Mouse (Mus musculus): ENCODE data around the gene Slc2a9.

Gene Slc2a9

DNA sequence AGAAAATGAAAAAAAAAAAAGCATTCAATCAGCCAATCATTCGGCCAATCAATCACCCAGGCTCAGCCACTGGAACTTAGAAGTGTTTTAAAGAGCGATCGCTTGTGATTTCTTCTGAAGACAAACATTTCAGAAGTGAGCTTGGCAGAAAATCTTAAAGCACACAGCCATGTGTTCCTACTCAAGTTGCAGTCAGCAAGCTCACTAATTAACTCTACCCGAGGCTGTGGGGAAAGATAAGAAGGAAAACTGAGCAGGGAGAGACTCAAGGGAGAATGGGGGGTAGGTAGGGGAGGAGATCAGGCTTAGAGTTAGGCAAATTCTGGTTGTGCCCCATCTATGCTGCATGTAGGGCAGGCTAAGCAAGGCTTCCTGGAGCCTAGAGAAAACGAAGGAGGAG, 130.6 kb downstream of the Slc2a9 start:
- no peak for DNase-seq (ENCODE audit: inconsistent ontology term)

DNA sequence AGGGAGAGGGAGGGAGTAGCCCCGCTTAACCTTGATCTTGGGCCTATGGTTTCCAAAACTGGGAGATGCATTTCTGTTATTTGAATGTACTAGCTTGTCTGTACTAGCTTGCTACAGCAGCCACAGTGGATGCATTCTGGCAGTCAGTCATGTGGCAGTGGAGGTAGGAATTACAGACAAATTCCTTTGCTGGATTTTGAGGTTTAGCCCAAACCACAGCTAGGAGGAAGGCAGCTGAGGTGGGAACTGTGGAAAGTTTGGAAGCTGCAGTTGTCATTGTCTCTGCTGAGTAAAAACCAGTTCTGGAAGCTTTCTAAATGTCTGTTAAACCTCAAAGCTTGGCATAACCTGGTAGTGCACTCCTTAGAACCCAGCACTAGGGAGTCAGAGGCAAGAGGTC, 131.6 kb downstream of the Slc2a9 start:
- DNase-seq (ENCODE audit: inconsistent ontology term), result peak; percentile 70

GRCm38 (mm10) chr5:38366650-38367470, 136.1 kb downstream of the Slc2a9 start:
- peak; percentile 9 for DNase-seq (ENCODE audit: inconsistent ontology term)

DNA sequence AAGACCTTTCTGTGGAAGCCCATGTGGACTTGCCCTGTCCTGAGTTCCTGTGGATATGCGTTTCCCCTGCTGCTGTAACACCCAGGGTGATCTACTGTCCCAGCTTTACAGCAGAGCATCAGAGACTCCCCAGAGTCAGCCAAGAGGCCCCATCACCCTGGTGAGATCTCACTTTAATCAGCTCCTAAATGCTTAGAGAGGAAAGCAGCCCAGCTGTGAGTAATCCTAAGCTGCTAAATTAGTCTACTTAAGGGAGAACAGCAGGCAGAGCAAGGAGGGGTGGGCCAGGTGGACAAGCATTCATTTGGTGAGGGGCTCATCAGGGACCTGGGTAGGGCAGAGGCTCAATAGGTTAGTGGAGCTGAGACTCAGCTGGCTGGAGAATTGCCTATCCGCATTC, 137.4 kb downstream of the Slc2a9 start:
- no peak for DNase-seq (ENCODE audit: inconsistent ontology term)

DNA sequence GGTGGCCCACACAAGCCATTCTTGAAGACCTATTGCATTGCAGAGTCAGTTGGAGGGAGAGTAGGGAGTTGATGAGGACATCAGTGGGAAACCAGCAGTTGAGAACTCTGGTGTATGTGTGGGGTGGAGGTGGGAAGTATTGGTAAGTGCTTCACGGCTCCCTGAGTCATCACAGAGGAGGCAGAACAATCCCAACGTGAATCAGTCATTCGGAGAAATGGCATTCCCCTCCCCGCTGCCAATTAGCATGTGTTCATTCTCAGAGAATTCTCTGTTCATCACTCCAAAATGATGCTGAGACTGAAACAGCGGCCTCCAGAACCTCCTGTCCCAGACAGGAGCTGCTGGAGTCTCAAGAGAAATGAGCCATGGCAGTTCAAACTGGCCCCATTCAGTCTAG, 138.5 kb downstream of the Slc2a9 start:
- peak; percentile 46 for DNase-seq (ENCODE audit: inconsistent ontology term)

DNA sequence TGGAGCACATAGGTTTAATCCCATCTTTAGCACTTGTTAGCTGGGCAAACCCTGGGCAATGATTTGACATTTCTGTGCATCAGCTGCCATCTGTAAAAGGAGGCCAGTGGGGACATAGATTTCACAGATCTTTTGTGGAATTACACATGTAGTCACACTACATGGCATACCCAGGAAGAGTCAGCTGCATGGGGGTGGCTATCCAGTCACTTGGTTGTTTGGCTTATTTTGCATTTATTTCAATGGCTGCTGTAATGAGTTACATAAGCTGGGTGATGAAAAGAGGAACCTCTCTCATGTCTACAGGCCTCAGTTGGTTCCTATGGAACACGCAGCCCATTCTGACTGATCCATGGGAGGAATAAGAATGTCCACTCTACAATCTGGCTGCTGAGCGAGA, 143.2 kb downstream of the Slc2a9 start:
- no peak for DNase-seq (ENCODE audit: inconsistent ontology term)

DNA sequence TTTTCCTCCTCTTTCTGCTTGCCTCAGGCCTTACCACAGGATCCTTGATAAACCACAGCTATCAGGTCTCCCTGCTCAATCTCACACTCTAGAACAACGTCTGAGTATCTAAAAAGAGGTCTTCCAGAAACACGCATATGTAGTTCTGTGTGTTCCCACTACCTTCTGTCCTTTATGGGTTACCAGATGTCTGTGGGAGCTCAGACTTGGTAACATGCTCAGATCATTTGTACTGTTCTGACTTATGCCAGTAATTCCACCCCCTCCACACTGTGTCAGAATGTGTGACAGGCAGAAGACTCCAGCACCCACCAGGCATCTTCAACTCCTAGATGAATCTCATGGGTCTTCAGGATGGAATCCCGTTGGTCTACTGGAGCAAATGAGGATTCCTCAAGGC, 146.0 kb downstream of the Slc2a9 start:
- DNase-seq (ENCODE audit: inconsistent ontology term), result no peak

DNA sequence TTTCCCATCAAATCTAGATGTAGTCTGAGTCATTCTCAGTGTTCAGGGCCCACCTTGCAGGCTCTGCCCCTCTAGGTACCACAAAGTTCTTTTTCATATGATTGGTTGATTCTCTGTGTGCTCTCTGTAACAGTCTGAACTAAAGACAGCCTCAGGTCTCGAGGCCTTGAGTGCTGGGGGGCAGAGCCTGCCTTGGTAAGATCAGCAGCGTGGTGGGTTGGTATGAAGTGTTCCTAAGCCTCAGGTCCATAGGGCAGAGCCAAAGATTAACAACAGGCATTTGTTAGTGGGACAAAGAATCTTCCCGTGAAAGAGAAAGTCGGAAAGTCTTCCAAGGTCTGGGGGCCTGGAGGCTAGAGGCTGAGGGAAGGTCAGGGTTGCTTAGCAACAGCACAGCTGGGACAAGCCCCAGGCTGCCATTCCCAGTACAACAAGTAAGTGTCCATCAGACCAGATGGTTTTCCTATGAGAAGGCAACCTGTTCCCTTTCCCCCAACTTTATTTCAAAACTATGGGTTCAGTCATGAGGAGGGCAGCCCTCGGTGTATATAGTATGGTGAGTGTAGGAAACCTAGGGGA, 152.5 kb downstream of the Slc2a9 start:
- no peak for DNase-seq (ENCODE audit: inconsistent ontology term)

DNA sequence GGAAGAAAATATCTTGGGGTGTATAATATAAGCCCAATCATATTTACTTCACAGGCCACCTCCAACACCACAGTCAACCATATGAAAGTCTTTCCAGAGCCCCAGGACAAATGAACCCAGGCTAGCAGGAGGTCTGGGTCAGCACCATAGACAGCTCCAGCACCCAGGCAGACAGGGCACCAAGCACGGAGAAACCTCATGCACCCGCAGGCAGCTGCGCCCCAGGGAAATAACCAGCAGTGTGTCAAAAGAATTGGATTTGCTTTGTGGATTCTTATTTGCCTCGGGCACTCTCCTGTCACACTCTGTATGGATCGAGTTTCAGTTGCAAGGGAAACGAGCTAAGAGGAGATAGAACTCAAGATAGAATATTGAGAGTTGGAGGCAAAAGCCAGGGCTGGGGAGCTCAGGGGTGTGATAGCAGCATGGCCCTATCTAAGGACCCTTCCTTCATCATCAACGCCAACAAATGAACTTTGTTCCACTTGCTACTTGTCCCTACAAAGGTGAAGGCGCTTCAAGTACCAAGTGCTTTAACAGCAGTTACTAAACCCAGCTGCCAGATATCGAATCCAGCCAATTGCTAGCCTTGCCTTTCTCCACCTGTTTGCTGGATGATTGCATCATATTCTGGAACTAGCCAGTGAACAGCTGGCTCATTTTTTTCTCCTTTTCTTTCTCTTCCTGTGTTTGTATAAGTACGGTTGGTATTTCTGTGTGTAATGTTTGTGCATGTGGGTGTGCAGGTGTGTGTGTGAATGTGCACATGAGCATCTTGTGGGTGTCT, 156.1 kb downstream of the Slc2a9 start:
- peak; percentile 45 for DNase-seq (ENCODE audit: inconsistent ontology term)

DNA sequence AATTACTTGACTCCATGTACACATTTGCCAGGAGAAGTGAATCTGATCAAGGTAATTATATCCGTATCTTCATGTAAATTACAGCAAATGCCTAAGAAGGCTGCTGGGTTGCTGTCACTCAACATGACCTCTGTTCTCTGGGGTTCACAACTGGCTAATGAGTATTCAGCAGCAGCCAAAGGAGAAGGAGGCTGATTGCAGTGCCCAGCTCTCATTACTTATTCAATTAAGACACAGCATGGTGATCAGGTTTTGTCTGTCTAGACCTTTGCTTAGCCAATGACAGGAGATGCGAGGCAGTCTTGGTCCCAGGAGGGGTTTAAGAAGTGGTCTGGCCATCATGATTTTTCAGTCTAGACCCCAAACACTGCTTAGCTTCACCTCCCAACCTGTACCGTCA, 159.8 kb downstream of the Slc2a9 start:
- no peak for DNase-seq (ENCODE audit: inconsistent ontology term)

DNA sequence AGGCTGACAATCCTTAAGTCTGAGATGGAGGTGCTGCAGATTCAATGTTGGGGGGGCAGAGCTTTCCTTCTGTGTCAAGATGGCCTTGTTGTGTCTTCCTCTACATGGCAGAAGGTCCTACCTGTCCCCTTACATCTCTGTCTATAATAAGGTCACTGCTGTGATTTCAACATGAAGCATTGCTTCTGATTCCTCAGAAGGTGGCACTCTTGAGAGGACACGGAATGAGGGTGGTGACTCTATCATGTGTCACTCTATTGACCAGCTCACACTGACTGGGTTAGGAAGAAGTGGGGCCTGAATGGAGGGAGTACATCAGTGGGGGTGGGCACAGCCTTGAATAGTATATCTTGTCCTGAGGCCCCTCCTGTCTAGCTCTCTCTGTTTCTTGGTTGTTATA, 168.4 kb downstream of the Slc2a9 start:
- no peak for DNase-seq (ENCODE audit: inconsistent ontology term)

GRCm38 (mm10) chr5:38333381-38333780, 169.6 kb downstream of the Slc2a9 start:
- no peak for DNase-seq (ENCODE audit: inconsistent ontology term)

GRCm38 (mm10) chr5:38318966-38319786, 183.8 kb downstream of the Slc2a9 start, which contains the start of gene Drd5:
Gene Drd5 (plus strand): TSS chr5:38319367.
- DNase-seq (ENCODE audit: inconsistent ontology term), result peak; percentile 20

DNA sequence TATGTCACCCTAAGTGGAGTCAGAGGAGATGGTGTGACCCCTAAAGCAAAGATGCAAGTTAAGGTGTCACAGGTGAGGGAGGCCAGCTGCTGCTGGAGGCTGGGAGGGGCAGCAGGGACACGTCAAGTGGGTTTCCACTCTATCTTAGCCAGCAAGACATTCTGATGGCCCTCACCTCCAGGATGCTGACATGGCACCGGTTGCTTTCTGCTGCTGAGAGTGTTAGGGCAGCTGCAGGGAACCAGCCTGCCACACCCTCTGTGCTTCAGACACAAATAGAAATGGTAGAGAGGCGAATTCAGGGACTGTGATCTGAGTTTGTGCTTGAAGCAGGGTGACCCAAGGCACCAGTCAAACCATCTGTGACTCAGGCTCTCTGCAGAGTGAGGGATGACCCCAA, 193.1 kb downstream of the Slc2a9 start:
- DNase-seq (ENCODE audit: inconsistent ontology term), result no peak

GRCm38 (mm10) chr5:38308873-38309272, 194.1 kb downstream of the Slc2a9 start:
- DNase-seq (ENCODE audit: inconsistent ontology term), result peak; percentile 24

- DNase-seq (ENCODE audit: inconsistent ontology term), result peak; percentile 80
Observed at GRCm38 (mm10) chr5:38307255-38308101, 195.5 kb downstream of the Slc2a9 start.

- no peak for DNase-seq (ENCODE audit: inconsistent ontology term)
Observed at GRCm38 (mm10) chr5:38305241-38305640, 197.7 kb downstream of the Slc2a9 start.

GRCm38 (mm10) chr5:38302651-38303050, 200.3 kb downstream of the Slc2a9 start:
- DNase-seq (ENCODE audit: inconsistent ontology term), result peak; percentile 74

- no peak for DNase-seq (ENCODE audit: inconsistent ontology term)
Observed at GRCm38 (mm10) chr5:38301761-38302411, 201.1 kb downstream of the Slc2a9 start.
